Mouse (Mus musculus): ENCODE measurements at regions not wholly inside any gene's neighbourhood (a gene's known extent, or its start where the extent isn't known, plus 50 kb on each side); places are given as distances from the start of the nearest gene placed in this dataset.

- TF ChIP-seq POLR2A (IDR thresholded peaks at IDR 0.05; ENCODE audit: low read depth, low read length) (no peak), CTCF (IDR thresholded peaks at IDR 0.05; ENCODE audit: borderline replicate concordance, insufficient read depth, low read length) (no peak)
These were observed 152.0 kb downstream of the Spry2 start for GRCm38 (mm10) chr14:105744578-105744977.

Measured in embryonic fibroblast, embryonic 13.5 days (primary cell).